Mouse (Mus musculus): ENCODE measurements around the gene Pithd1. TPM values are rescaled to one million over a fixed set of nuclear protein-coding genes. Genes with fewer than 3 reads are reported as not detected.
A peak's percentile ranks its signal among the peaks of the same experiment; 100 is the strongest.
"Not testable (repeated sequence)": the region's sequence is repeated elsewhere in the genome, so short reads cannot be mapped to it uniquely, and the experiment has no call there.

The Pithd1 gene
- total RNA-seq, 4 experiments from 2014 or later = 79.8 to 89.2 (median 83.7) TPM

DNA sequence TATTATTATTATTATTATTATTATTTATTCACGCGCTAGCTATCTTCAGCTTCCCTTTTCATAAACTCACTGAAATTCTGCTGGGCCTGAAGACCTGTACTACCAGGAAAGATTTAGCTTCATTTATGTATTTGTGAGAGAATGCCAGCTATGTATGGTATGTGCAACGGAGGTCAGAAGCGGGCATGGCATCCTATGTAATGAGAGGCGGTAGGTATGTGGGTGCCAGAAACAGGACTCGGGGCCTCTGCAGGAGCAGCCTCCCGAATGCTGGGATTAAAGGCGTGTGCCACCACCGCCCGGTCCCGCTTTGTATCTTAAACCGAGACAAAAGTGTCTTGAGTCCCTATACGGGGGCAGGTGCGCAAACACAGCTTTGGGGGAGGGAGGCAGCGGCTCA is 24.1 kb downstream of the Pithd1 start:
- no peak for DNase-seq (ENCODE audit: low spot score in 2 of 2)

DNA sequence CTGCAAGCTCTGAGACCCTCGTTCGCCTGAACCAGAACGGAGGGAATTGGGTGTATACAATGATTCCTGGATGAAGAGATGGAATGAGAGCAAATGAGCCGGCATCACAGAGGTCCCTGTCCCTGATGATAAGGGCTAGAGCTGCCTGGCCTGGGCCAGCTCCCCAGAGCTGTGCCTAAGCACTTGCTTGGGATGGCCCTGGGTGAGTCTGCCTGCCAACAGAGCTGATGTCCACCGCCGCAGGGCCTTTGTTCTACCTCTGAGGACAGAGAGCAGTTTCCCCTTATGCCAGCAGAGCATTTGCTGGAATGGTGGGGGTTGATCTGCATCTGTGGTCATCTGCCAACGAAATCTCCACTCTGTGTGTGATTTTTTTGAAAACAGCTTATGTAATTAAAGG is 24.9 kb downstream of the Pithd1 start:
- no peak for DNase-seq (ENCODE audit: low spot score in 2 of 2)

DNA sequence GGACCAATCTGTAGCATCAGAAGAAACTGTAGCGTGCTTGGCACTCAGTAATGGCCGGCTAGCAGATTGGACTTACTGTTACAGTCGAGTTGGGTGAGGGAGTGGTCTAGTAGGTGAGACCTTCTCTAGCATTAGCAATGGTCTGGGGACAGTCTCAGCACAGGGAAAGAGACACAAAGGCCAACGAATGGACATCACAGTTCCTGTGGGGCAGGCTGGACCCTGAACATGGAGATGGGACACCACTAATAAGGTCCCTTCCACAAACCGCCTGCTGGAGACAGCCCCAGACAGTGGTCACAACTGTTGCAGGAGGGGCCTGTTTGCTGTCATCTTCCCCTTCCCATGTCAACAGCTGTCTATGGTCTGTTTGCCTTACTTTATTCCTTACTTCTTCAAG is 25.4 kb downstream of the Pithd1 start:
- DNase-seq (ENCODE audit: low spot score in 2 of 2) = no peak

DNA sequence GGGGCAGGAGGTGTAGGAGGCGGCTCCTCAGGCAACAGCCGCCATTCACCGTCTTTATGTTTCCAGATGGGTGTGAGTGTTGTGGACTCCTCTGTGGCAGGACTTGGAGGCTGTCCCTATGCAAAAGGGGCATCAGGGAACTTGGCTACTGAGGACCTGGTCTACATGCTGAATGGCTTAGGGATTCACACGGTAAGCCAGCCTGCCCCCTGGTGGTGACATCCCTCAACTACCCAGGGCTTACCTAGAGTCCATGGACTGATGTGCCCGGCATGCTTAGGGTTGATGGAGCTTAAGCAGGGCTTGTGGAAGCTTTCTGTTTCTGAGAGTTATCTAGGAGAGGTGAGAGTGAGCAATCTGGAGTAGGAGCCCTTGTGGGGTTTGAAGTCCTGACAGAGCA is 26.3 kb downstream of the Pithd1 start:
- peak in 1 of 2 experiments; percentile 79 for DNase-seq (ENCODE audit: low spot score in 2 of 2)

DNA sequence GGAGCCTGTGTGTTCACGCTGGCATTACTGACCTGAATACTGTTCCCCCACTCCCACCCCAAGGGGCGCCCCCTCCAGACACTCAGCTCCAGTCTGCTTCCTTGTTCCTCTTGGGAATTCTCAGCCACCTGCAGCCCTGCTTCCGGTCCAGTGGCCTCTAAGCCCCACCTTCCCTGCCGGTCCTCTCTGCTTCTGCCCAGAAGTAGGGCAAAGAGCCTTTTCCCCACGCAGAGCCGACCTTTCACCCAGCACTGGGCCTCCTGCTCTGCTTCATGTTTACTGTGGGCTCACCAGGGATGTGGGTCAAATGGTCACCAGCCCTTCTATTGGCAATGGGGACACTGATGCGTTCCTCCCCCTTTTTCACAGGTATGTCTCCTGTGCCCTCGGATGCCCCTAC is 28.7 kb downstream of the Pithd1 start:
- no peak for DNase-seq (ENCODE audit: low spot score in 2 of 2)

DNA sequence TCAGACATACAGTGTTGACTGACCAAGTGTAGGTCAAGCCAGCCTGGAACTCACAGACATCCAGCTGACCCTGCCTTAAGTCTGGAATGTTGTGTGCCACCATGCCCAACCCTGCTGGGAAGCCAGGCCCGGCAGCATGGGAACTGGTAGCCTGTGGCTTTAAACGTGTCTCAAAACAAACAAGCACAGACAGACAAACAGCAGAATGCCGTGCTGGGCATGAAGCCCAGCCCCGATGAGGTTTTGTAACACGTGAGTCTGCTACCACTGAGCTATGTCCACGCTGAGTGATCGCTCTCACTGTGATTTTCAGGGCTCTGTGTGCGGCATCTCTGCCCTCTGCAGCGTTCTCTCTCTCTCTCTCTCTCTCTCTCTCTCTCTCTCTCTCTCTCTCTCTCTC is 31.2 kb downstream of the Pithd1 start:
- no peak for DNase-seq (ENCODE audit: low spot score in 2 of 2)

DNA sequence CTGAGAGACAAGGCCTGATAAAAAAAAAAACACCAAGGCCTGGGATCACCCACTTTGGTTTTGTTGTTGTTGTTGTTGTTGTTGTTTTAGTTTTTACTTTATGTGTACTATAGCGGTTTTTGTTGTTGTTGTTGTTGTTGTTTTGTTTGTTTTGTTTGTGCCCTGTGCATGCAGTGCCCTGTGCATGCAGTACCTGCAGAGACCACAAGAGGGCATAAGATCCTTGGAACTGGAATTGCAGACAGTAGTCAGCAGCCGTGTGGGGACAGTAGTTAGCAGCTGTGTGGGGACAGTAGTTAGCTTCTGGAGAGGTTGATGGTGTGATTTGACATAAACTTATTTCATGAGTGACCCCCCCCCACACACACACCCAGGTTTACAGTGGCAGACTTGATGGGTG is 32.8 kb downstream of the Pithd1 start:
- peak in 1 of 2 experiments; percentile 75 for DNase-seq (ENCODE audit: low spot score in 2 of 2)

DNA sequence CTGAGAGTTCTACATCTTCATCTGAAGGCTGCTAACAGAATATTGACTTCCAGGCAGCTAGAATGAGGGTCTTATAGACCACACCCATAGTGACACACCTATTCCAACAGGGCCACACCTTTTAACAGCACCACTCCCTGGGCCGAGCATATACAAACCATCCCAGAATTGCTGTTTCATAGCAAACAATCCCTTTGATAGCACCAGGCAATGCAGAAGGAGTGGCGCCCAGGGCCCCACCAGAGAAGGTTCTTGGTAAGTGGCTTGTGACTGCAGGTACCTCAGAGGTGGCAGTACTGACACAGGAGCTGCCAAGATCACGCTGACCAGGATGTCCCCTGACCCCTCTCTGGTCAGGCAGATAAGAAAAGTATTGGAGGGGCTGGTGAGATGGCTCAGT is 33.9 kb downstream of the Pithd1 start:
- DNase-seq (ENCODE audit: low spot score in 2 of 2) = no peak

DNA sequence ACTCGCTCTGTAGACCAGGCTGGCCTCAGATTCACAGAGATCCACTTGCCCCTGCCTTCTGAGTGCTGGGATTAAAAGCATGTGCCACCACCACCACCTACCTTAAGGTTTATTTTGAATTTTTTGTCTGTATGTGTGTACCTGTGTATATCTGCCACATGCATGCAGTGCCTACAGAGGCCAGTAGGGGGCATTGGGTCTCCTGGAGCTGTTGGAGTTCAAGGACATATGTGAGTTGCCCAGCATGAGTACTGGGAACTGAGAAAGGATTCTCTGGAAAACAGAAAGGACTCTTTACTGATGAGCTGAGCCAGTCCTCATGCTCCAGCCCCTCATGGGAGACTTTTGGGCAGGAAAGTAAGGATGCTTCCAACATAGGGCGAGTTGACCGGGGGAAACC is 35.6 kb downstream of the Pithd1 start:
- no peak for DNase-seq (ENCODE audit: low spot score in 2 of 2)

DNA sequence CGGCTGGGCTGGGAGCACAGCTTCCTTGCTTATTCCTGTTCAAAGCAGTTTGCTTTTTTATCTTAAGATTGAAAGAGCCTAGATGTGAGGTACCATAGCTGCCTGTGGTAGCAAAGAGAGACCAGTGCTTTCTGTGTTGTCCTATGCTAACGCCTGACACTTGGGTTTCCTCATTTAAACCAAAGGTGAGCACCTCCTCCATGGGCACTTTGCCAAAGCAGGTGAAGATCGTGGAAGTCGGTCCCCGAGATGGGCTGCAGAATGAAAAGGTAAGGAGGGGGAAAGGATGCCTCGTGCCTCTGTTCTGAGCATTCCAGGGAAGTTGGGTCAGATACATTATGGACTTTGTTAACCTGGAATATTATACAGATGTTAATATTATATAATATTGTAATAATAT is 36.7 kb downstream of the Pithd1 start:
- DNase-seq (ENCODE audit: low spot score in 2 of 2) = no peak

DNA sequence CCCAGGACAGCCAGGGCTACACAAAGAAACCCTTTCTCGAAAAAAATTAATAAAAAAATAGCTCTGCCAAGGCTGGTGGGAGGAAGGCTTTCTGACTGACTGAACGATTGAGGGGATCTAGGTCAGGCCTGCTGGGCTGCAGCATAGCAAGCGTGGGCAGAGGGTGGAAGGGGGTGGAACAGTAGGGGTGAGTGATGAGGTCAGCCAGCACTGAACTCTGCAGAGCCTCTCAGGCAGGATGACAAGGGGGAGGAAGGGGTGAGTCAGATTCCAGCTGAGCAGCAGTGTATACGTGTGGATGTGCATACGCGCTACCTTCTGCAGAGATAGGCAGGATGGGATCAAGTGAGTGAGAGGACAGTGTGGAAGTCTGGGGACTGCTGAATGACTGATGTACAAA is 37.2 kb downstream of the Pithd1 start:
- DNase-seq (ENCODE audit: low spot score in 2 of 2) = no peak

DNA sequence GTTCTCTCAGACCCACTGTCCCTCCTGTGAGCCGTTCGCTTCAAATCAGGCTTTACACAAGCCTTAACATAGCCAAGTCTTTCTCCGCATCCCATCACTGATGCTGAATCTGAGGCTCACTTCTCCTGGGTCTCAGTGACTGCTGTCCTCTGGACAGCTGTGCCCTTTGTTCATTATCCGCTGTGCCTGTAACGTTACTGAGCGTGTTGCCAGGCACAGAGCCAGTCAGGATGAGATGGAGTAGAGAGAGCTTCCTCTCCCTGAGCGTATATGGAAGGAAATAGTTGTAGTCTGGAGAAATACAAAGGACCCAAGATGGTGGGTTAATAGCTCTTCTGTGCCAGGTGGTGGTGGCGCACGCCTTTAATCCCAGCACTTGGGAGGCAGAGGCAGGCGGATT is 37.6 kb downstream of the Pithd1 start:
- no peak for DNase-seq (ENCODE audit: low spot score in 2 of 2)

DNA sequence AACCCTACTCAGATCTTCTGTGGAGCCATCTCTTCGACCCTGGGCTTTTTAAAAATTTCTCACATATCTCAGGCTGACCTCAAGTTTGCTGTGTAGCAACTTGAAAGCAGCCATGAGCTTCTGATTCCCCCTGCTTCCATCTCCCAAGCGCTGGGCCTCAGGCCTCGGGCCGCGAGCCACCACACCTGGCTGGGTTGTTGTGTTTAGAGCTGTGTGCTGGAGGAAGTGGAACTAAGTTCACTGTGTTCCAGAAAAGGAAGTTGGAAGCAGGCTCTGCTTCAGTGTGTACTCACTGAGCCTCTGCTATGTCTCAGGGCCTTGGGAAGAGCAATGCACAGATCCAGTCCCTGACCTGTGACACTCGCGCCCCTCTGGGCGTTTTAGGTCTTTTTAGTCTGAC is 38.9 kb downstream of the Pithd1 start:
- DNase-seq (ENCODE audit: low spot score in 2 of 2) = no peak

DNA sequence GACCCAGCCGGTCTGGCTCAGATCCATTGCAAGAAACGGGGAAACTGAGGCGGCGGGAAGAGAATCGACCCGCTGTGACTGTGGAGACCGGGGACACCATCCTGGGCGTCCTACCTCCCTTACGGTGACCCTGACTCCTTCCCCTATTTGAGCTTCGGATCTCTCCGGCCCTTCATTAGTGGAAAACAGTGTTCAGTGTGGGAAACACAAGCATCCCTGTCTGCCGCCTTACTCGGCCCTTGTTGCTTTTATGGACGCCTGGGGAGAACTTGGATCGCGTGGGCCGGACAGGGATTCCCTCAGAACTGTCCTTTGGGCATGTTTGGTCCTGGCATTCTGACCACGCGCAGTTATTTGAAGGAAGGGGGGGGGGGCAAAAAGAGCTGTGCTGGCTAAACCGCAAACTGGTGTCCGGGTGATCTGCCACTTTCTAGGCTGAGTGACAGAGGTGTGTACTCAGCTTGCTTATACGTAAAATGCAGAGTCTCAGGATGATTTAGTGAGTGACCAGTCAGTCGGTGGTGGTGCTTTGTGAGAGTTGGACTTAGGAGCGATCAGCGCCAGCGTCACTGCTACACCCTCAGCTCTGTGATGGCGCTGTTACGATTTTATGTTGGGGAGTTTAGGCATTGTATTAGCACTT is 40.3 kb downstream of the Pithd1 start:
- DNase-seq (ENCODE audit: low spot score in 2 of 2) = no peak

DNA sequence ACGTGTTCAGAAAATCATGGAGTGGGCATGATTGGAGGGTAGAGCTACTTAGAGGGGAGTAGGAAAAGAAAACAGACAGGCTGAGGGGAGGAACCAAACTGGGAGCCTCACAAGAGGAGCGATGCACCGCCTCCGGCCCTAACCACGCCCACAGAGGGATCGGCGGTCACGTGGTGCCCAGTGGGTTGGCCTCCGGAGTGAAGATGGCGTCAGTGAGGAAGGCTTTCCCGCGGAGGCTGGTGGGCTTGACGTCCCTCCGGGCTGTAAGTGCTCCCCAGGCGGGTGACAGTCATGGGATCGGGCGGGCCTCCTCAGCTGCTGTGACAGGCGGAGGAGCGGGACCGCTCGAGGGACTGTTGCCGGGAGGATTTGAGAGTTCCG is 40.8 kb downstream of the Pithd1 start, which contains the start of gene Hmgcl:
Hmgcl (plus strand) TSS at position 171 of the 381 bp plus-strand sequence.
- peak; percentile 93 for DNase-seq (ENCODE audit: low spot score in 2 of 2)

DNA sequence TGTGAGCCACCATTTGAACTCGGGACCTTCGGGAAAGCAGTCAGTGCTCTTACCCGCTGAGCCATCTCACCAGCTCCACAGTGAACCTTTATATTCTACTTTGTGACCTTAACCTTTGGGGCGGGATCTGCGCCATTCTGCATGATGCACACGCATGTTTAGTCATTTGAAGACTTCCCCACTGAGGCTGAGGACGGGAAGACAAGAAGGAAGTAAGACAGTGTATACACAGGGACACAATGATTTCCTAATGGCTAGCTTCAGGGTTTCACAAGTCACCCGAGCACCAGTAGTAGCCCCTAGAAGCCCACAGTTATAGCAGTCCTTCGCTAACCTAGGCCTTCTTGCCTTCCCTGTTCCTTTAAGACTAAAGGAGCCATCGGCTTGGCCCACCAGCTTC is 41.4 kb downstream of the Pithd1 start:
- DNase-seq (ENCODE audit: low spot score in 2 of 2) = no peak

DNA sequence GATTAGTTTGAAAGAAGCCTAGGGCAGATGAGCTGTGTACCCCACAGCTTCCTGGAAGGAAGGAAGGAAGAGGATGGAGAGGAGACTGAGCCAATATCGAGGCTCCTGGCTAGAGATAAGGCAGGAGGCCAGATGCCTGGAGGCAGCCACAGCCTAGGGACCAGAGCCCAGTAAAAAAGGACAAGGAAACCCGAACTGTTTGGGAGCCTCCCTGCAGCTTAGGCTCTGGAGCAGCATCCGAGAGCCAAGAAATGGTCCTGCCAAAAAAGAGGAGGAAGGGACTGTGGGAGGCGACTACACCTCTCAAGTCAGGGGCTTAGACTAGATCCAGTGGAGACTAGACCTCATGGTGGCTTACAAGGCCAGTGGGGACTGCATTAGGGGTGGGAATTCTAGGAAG is 43.7 kb downstream of the Pithd1 start:
- no peak for DNase-seq (ENCODE audit: low spot score in 2 of 2)

DNA sequence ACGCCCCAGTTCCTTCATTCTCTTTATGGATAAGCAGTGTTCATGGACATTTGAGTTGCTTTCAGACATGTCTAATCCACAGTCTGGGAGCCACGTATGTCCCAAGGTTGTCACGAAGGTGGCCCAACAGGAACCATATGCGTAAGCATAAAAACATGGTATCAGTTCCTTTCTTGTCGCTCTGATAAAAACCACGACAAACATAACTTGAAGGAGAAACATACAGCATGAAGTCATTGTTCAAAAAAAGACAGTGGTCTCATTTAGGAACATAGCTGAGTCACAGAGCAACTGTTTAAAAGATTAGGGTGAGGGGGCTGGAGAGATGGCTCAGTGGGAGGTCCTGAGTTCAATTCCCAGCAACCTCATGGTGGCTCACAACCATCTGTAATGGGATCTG is 44.9 kb downstream of the Pithd1 start:
- DNase-seq (ENCODE audit: low spot score in 2 of 2) = no peak

DNA sequence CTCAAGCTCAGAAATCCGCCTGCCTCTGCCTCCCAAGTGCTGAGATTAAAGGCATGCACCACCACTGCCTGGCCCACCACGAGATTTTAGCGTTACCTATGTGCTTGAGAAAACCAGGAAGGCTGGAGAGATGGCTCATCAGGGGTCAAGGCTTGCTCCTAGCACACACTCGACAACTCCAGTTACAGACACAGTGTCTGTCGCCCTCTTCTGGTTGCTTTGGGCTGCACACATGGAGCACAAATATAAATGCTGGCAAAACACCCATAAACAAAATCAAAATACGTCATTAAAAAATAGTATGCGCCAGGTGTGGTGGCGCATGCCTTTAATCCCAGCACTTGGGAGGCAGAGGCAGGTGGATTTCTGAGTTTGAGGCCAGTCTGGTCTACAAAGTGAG is 46.0 kb downstream of the Pithd1 start:
- not testable (repeated sequence) for DNase-seq (ENCODE audit: low spot score in 2 of 2)

DNA sequence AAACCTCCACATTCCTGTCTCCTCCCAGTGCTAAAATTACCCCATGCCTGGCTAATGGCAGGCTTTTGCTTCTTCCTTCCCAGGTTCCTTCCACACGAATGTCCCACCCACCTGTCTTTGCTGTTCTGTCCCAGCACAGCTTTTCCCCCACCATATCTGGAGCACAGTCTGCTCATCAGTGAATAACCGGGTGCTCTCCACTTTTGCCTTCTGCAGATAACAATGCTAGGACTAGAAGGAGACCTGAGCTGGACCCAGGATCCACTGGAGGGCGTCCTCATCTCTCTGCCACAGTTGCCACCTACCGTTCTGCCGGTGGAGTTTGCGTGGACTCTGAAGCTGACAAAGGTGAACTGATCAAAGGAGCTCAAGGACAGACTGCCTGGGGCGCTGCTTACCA is 48.2 kb downstream of the Pithd1 start:
- no peak for DNase-seq (ENCODE audit: low spot score in 2 of 2)

DNA sequence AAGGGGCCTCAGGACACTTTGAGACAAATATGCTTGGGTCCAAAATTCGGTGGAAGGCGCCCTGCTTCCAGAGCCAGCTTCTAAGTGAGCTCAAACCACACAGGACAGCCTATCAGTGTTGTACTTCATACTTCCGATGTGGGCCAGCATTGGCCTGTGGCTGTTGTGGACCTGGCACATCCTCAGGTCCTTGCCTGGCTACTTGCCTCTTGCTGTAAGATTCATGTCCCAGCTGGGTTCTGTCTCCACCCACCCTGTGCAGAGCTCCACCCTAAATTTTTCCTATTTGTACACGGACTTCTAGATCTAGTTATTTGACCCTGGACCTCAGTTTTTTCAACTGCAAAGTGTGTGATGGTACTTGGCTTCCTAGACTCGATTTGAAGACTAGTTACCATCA is 51.6 kb downstream of the Pithd1 start:
- DNase-seq (ENCODE audit: low spot score in 2 of 2) = no peak

DNA sequence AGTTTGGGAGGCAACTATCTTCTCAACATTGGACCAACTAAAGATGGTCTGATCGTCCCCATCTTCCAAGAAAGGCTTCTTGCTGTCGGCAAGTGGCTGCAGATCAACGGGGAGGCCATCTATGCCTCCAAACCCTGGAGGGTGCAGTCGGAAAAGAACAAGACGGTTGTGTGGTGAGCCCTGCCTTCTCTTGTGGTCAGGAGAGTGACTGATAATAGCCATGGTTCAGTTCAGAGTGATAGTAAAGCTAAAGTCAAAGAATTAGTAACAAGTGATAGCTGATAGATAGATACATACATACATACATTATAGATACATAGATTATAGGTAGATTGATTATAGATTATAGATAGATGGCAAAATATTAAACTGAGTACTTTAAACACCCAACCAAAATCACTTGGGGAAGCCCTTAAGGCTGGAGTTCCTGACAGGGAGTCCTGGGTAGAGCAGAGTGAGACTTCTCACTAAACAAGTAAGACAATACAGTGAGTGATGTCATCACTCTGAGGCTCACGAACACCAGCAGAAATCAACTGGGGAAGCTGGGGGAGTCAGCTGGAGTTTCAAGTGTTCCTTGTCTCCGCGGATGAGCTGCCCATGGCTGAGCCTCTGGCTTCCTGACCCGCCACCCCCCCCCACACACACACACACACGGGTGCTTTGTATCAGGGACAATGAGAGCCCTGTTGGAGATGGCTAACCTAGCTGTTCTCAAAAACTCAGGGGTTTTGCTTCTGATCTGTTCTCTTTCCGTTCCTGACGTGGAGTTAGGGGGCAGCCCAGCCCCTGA is 52.2 kb downstream of the Pithd1 start:
- DNase-seq (ENCODE audit: low spot score in 2 of 2) = no peak

DNA sequence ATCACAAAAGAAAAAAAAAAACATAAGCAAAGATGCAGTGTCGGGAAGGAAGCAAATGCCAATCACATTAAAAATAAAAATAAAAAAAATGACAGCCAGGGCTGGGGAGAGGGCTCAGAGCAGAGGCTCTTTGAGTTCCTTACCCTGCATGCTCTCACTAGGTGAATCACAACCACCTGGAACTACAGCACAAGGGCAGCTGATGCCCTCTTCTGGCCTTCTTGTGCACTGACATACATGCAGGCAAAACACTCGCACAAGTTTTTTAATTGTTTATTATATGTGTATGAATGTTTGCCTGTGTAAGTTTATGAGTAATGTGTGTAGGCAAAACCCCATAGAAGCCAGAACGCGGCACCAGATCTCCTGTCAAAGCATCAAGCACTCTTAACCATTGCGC is 55.2 kb downstream of the Pithd1 start:
- no peak for DNase-seq (ENCODE audit: low spot score in 2 of 2)

Data from layer of hippocampus, adult 8-10 months (tissue).